Mouse (Mus musculus) cerebellum, adult 2 months (tissue): ENCODE measurements around the gene Jak1. TPM values are rescaled to one million over a fixed set of nuclear protein-coding genes. Genes with fewer than 3 reads are reported as not detected.
A peak's percentile ranks its signal among the peaks of the same experiment; 100 is the strongest.

Source experiments
- DNase-seq, 2 experiments: peaks; one replicate each; pipeline ENCODE4 v3.0.0; 2021
- H3K27ac ChIP-seq: fragments of 200-500 bp; 2 replicates; pipeline ENCODE4 v1.5.1; 2012; ENCODE audit warnings: low read length, control low read depth, inconsistent platforms; ENCODE audit not compliant: insufficient read depth
- H3K27me3 ChIP-seq: fragments of 200-500 bp; 2 replicates; pipeline ENCODE4 v1.6.1; 2012; ENCODE audit warnings: inconsistent platforms, mild to moderate bottlenecking, low read length, moderate library complexity; ENCODE audit not compliant: control insufficient read depth, insufficient read depth
- H3K4me1 ChIP-seq: fragments of 200-500 bp; 2 replicates; pipeline ENCODE4 v1.6.1; 2011; ENCODE audit warnings: low read length; ENCODE audit not compliant: control insufficient read depth, insufficient read depth
- H3K4me3 ChIP-seq: fragments of 200-500 bp; replicated peaks from 2 replicates; pipeline ENCODE3; 2011; ENCODE audit warnings: mild to moderate bottlenecking, low read depth, low read length, control low read depth; ENCODE audit not compliant: insufficient read depth
- CTCF ChIP-seq: fragments of 200-500 bp; IDR thresholded peaks from 2 replicates; pipeline ENCODE4 v1.5.1; 2011; ENCODE audit warnings: low read depth, mild to moderate bottlenecking, control low read depth, low read length, moderate library complexity, borderline replicate concordance; ENCODE audit not compliant: insufficient read depth
- POLR2A ChIP-seq: fragments of 200-500 bp; IDR thresholded peaks from 2 replicates; pipeline ENCODE4 v1.6.1; 2011; ENCODE audit warnings: low read length, control low read depth, borderline replicate concordance; ENCODE audit not compliant: insufficient read depth
- WGBS: fragments of 180-500 bp; shearing (Covaris S2); methylation state at CpG from one replicate; pipeline ENCODE4 v1.1.7; 2018; 5-methylcytosine and 5-hydroxymethylcytosine counted together
- polyA plus RNA-seq: library from polyadenylated mRNA; depleted of rRNA; stranded (reverse); fragments of >200 nt; gene quantifications from 2 replicates; pipeline ENCODE4 v1.2.3, GENCODE M21; 2012; rRNA removed

Gene Jak1
- 72.2 and 76.8 TPM in 2 replicates for polyA plus RNA-seq

GRCm38 (mm10) chr4:101264741-101265513 lies at the start of gene Jak1:
Gene Jak1, minus strand, starts transcription at chr4:101265282.
- Histone ChIP-seq H3K4me3 (peak within 1 kb of the TSS; percentile 78), H3K4me1 (0 out of 2 replicates have a peak, but pooled peaks cover 3% of the 10 kb centered on the region), H3K27ac (peak within 1 kb of the TSS; percentile 61; the same call in 1 of the 2 replicates), H3K27me3 (no peaks in the 10 kb centered on the region)
- DNase-seq: peak; percentile 97
- TF ChIP-seq POLR2A (peak; percentile 76), CTCF (no peak)
- under 1% methylated on average over 84 of the region's 84 CpGs for WGBS

GRCm38 (mm10) chr4:101312055-101312454 lies 47.0 kb upstream of the Jak1 start:
- WGBS: 81% methylated on average over 6 of the region's 6 CpGs
- no peak for TF ChIP-seq POLR2A
- no peak for TF ChIP-seq CTCF
- no peak for DNase-seq
- Histone ChIP-seq H3K4me1 (no peaks in the 10 kb centered on the region), H3K27ac (no peak overlapping the region), H3K4me3 (no peak overlapping the region), H3K27me3 (no peaks in the 10 kb centered on the region)

- H3K27ac ChIP-seq: no peak overlapping the region
- no peak overlapping the region for H3K4me3 ChIP-seq
- H3K4me1 ChIP-seq: peaks cover 5% of the 10 kb centered on the region; the same call in 1 of the 2 replicates
- no peak for TF ChIP-seq POLR2A
- TF ChIP-seq CTCF: no peak
- DNase-seq: no peak
- H3K27me3 ChIP-seq: no peaks in the 10 kb centered on the region
- WGBS: 95% methylated on average over 4 of the region's 4 CpGs
Observed at GRCm38 (mm10) chr4:101308166-101308565, 43.1 kb upstream of the Jak1 start.

- DNase-seq: no peak
- Histone ChIP-seq H3K4me1 (peaks cover 5% of the 10 kb centered on the region; the same call in 1 of the 2 replicates), H3K27me3 (no peaks in the 10 kb centered on the region), H3K4me3 (no peak overlapping the region), H3K27ac (no peak overlapping the region)
- WGBS: 81% methylated on average over 4 of the region's 4 CpGs
- no peak for TF ChIP-seq POLR2A
- no peak for TF ChIP-seq CTCF
Observed at GRCm38 (mm10) chr4:101307286-101307685, 42.2 kb upstream of the Jak1 start.

- no peak overlapping the region for H3K27ac ChIP-seq
- H3K4me1 ChIP-seq: peaks cover 5% of the 10 kb centered on the region; the same call in 1 of the 2 replicates
- no peak overlapping the region for H3K4me3 ChIP-seq
- TF ChIP-seq POLR2A (no peak), CTCF (no peak)
- H3K27me3 ChIP-seq: no peaks in the 10 kb centered on the region
- 19% methylated on average over 8 of the region's 8 CpGs for WGBS
- DNase-seq: no peak
Observed at GRCm38 (mm10) chr4:101306132-101306915, 41.2 kb upstream of the Jak1 start.

GRCm38 (mm10) chr4:101305126-101305525 lies 40.0 kb upstream of the Jak1 start:
- DNase-seq: no peak
- H3K27me3 ChIP-seq: no peaks in the 10 kb centered on the region
- TF ChIP-seq POLR2A (no peak), CTCF (no peak)
- H3K4me1 ChIP-seq: peaks cover 5% of the 10 kb centered on the region; the same call in 1 of the 2 replicates
- H3K27ac ChIP-seq: no peak overlapping the region
- H3K4me3 ChIP-seq: no peak overlapping the region
- WGBS: 68% methylated on average over 9 of the region's 9 CpGs

- TF ChIP-seq CTCF (no peak), POLR2A (no peak)
- no peak overlapping the region for H3K27ac ChIP-seq
- H3K4me3 ChIP-seq: no peak overlapping the region
- peaks cover 5% of the 10 kb centered on the region; the same call in 1 of the 2 replicates for H3K4me1 ChIP-seq
- no peaks in the 10 kb centered on the region for H3K27me3 ChIP-seq
- WGBS: 97% methylated on average over 4 of the region's 4 CpGs
- no peak for DNase-seq
Observed at GRCm38 (mm10) chr4:101304114-101304513, 39.0 kb upstream of the Jak1 start.

- 79% methylated on average over 4 of the region's 4 CpGs for WGBS
- DNase-seq: no peak
Observed at GRCm38 (mm10) chr4:101300392-101300910, 35.4 kb upstream of the Jak1 start.

More at GRCm38 (mm10) chr4:101300392-101300910, 35.4 kb upstream of the Jak1 start:
- Histone ChIP-seq H3K4me3 (no peak overlapping the region), H3K4me1 (no peaks in the 10 kb centered on the region), H3K27ac (no peak overlapping the region), H3K27me3 (no peaks in the 10 kb centered on the region)
- TF ChIP-seq POLR2A: no peak
- TF ChIP-seq CTCF: no peak
